Mouse (Mus musculus) forebrain, embryonic 11.5 days (tissue): Measurements from ENCODE around the gene Ggt6. TPM values are rescaled to one million over a fixed set of nuclear protein-coding genes. Genes with fewer than 3 reads are reported as not detected.

Experiments
- ATAC-seq: fragments of 200-750 bp; cut with Nextera tagmentation; replicated peaks from 2 replicates; pipeline ENCODE4 v1.8.0; 2017; ENCODE audit warnings: moderate TSS enrichment; ENCODE audit not compliant: low FRiP score
- DNase-seq: peaks from one replicate; pipeline ENCODE4 v3.0.0-alpha.2; 2017; ENCODE audit warnings: low spot score
- H3K27ac ChIP-seq: fragments of 300-500 bp; sonication (generic); 2 replicates; pipeline ENCODE4 v1.5.1; 2014; ENCODE audit warnings: low read depth, low read length
- H3K27me3 ChIP-seq: fragments of 300-500 bp; sonication (generic); 2 replicates; pipeline ENCODE4 v1.6.1; 2014; ENCODE audit warnings: mild to moderate bottlenecking, low read length, mixed read lengths; ENCODE audit not compliant: control insufficient read depth, insufficient read depth
- H3K36me3 ChIP-seq: fragments of 300-500 bp; sonication (generic); 2 replicates; pipeline ENCODE4 v1.6.1; 2014; ENCODE audit warnings: mild to moderate bottlenecking, low read length, moderate library complexity, mixed read lengths; ENCODE audit not compliant: control insufficient read depth, insufficient read depth
- H3K4me1 ChIP-seq: fragments of 300-500 bp; sonication (generic); replicated peaks from 2 replicates; pipeline ENCODE4 v1.6.1; 2014; ENCODE audit warnings: low read length, mixed read lengths; ENCODE audit not compliant: control insufficient read depth, insufficient read depth
- H3K4me2 ChIP-seq: fragments of 300-500 bp; sonication (generic); 2 replicates; pipeline ENCODE4 v1.6.1; 2014; ENCODE audit warnings: low read depth, mild to moderate bottlenecking, low read length, moderate library complexity, mixed read lengths; ENCODE audit not compliant: severe bottlenecking
- H3K4me3 ChIP-seq: fragments of 300-500 bp; sonication (generic); 2 replicates; pipeline ENCODE4 v1.5.1; 2014; ENCODE audit warnings: low read depth, low read length
- H3K9ac ChIP-seq: fragments of 300-500 bp; sonication (generic); 2 replicates; pipeline ENCODE4 v1.6.1; 2014; ENCODE audit warnings: low read length
- H3K9me3 ChIP-seq: fragments of 300-500 bp; sonication (generic); 2 replicates; pipeline ENCODE4 v1.6.1; 2016; ENCODE audit warnings: low read length, mixed read lengths; ENCODE audit not compliant: control insufficient read depth
- WGBS: fragments of 180-500 bp; shearing (Covaris S2); extraction: QIAGEN DNeasy Blood & Tissue Kit; methylation state at CpG from one replicate; pipeline ENCODE4 v1.1.7; 2014; 5-methylcytosine and 5-hydroxymethylcytosine counted together
- polyA plus RNA-seq: library from polyadenylated mRNA; unstranded; fragments of >200 nt; fragmentation: Nextera tagmentation; extraction: Ambion mirVana; gene quantifications from 2 replicates; pipeline ENCODE4 v1.2.1, GENCODE M21; 2014

Gene Ggt6
- polyA plus RNA-seq, 1 experiment from 2014 or later = not detected

- Histone ChIP-seq H3K9ac (no peak overlapping the region), H3K9me3 (no peaks in the 10 kb centered on the region), H3K4me3 (no peak overlapping the region), H3K36me3 (no peaks in the 10 kb centered on the region), H3K4me1 (no peaks in the 10 kb centered on the region), H3K27ac (no peak overlapping the region), H3K4me2 (no peak overlapping the region), H3K27me3 (no peaks in the 10 kb centered on the region)
- ATAC-seq (no peak), DNase-seq (no peak)
- 83% methylated on average over 7 of the region's 7 CpGs for WGBS
Observed at GRCm38 (mm10) chr11:72396621-72397020, 38.7 kb upstream of the Ggt6 start.

GRCm38 (mm10) chr11:72397072-72397471 lies 38.3 kb upstream of the Ggt6 start:
- Histone ChIP-seq H3K4me3 (no peak overlapping the region), H3K4me2 (no peak overlapping the region), H3K4me1 (no peaks in the 10 kb centered on the region), H3K9me3 (no peaks in the 10 kb centered on the region), H3K9ac (no peak overlapping the region), H3K36me3 (no peaks in the 10 kb centered on the region), H3K27ac (no peak overlapping the region), H3K27me3 (no peaks in the 10 kb centered on the region)
- ATAC-seq (no peak), DNase-seq (no peak)
- WGBS = 90% methylated on average over 10 of the region's 10 CpGs

GRCm38 (mm10) chr11:72397811-72398525 lies 37.4 kb upstream of the Ggt6 start:
- ATAC-seq = no peak
- WGBS = 86% methylated on average over 8 of the region's 8 CpGs
- DNase-seq = no peak
- H3K9me3 ChIP-seq = no peaks in the 10 kb centered on the region
- H3K36me3 ChIP-seq = no peaks in the 10 kb centered on the region
- H3K4me2 ChIP-seq = no peak overlapping the region
- no peak overlapping the region for H3K27ac ChIP-seq
- no peak overlapping the region for H3K4me3 ChIP-seq
- H3K4me1 ChIP-seq = no peaks in the 10 kb centered on the region
- no peak overlapping the region for H3K9ac ChIP-seq
- no peaks in the 10 kb centered on the region for H3K27me3 ChIP-seq

- no peak overlapping the region for H3K27ac ChIP-seq
Observed at GRCm38 (mm10) chr11:72401068-72401467, 34.3 kb upstream of the Ggt6 start.

GRCm38 (mm10) chr11:72402017-72402416 lies 33.3 kb upstream of the Ggt6 start:
- Histone ChIP-seq H3K27me3 (no peaks in the 10 kb centered on the region), H3K9ac (no peak overlapping the region), H3K4me1 (no peaks in the 10 kb centered on the region), H3K27ac (no peak overlapping the region), H3K9me3 (no peaks in the 10 kb centered on the region), H3K36me3 (no peaks in the 10 kb centered on the region), H3K4me3 (no peak overlapping the region), H3K4me2 (no peak overlapping the region)
- ATAC-seq (no peak), DNase-seq (no peak)
- WGBS = 77% methylated on average over 5 of the region's 5 CpGs

More at GRCm38 (mm10) chr11:72401068-72401467, 34.3 kb upstream of the Ggt6 start:
- Histone ChIP-seq H3K4me2 (no peak overlapping the region), H3K9me3 (no peaks in the 10 kb centered on the region), H3K4me3 (no peak overlapping the region), H3K9ac (no peak overlapping the region), H3K4me1 (no peaks in the 10 kb centered on the region), H3K36me3 (no peaks in the 10 kb centered on the region), H3K27me3 (no peaks in the 10 kb centered on the region)
- DNase-seq = no peak
- no peak for ATAC-seq
- 90% methylated on average over 12 of the region's 12 CpGs for WGBS

GRCm38 (mm10) chr11:72402969-72403368 lies 32.4 kb upstream of the Ggt6 start:
- Histone ChIP-seq H3K4me3 (no peak overlapping the region), H3K4me2 (no peak overlapping the region), H3K27ac (no peak overlapping the region)

GRCm38 (mm10) chr11:72405532-72405931 lies 29.8 kb upstream of the Ggt6 start:
- DNase-seq = no peak
- ATAC-seq = no peak
- Histone ChIP-seq H3K4me1 (peaks cover 3% of the 10 kb centered on the region; the same call in 1 of the 2 replicates), H3K27me3 (no peaks in the 10 kb centered on the region; the same call in 1 of the 2 replicates), H3K9me3 (no peaks in the 10 kb centered on the region), H3K27ac (no peak overlapping the region), H3K4me3 (no peak overlapping the region), H3K9ac (no peak overlapping the region), H3K36me3 (no peaks in the 10 kb centered on the region), H3K4me2 (no peak overlapping the region)
- WGBS = 67% methylated on average over 4 of the region's 4 CpGs

More at GRCm38 (mm10) chr11:72402969-72403368, 32.4 kb upstream of the Ggt6 start:
- H3K27me3 ChIP-seq = no peaks in the 10 kb centered on the region
- H3K4me1 ChIP-seq = no peaks in the 10 kb centered on the region; the same call in 1 of the 2 replicates
- H3K36me3 ChIP-seq = no peaks in the 10 kb centered on the region
- ATAC-seq = no peak
- no peak for DNase-seq
- no peaks in the 10 kb centered on the region for H3K9me3 ChIP-seq
- WGBS = 87% methylated on average over 12 of the region's 12 CpGs
- no peak overlapping the region for H3K9ac ChIP-seq

GRCm38 (mm10) chr11:72406079-72406675 lies 29.1 kb upstream of the Ggt6 start:
- H3K9me3 ChIP-seq = no peaks in the 10 kb centered on the region
- no peak overlapping the region for H3K4me2 ChIP-seq
- H3K36me3 ChIP-seq = no peaks in the 10 kb centered on the region
- DNase-seq (no peak), ATAC-seq (no peak)
- 64% methylated on average over 8 of the region's 8 CpGs for WGBS
- no peaks in the 10 kb centered on the region; the same call in 1 of the 2 replicates for H3K27me3 ChIP-seq
- H3K9ac ChIP-seq = no peak overlapping the region
- no peak overlapping the region for H3K27ac ChIP-seq
- H3K4me1 ChIP-seq = peaks cover 4% of the 10 kb centered on the region; the same call in 1 of the 2 replicates
- H3K4me3 ChIP-seq = no peak overlapping the region
